Mouse (Mus musculus) mature B cell (primary cell): ENCODE measurements around the gene Zfp984.
"Not testable (repeated sequence)": the region's sequence is repeated elsewhere in the genome, so short reads cannot be mapped to it uniquely, and the experiment has no call there.

ENCODE experiments used
- in situ Hi-C: fragments of 300-500 bp; cut with MboI; formaldehyde crosslinking; loops from 2 replicates; pipeline ENCODE4 v1.14.3; 2019

Zfp984 gene

DNA sequence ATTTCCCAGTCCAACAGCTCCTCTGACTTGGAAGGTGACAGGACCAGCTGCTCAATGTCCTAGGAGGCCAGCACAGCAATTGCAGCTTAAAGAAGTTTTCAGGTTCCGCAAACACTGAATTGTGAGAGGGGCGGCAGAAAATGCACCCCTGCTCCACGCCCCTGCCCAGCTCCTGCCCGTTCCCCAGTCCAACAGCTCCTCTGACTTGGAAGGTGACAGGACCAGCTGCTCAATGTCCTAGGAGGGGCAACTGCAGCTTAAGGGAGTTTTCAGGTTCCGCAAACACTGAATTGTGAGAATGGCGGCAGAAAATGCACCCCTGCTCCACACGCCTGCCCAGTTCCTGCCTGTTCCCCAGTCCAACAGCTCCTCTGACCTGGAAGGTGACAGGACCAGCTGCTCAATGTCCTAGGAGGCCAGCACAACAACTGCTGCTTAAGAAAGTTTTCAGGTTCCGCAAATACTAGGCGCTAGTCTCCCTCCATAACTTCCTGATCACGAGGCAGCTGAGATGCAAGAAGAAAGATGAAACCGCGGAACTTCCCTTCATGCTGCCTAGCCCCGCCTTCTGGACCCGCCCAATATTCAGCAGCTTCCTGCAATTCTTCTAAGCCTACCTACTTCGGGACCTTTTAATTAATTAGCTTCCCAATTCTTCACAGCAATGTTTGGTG, at the start of gene Zfp984:
Gene Zfp984, minus strand, starts transcription at position 497 of the 674 bp plus-strand sequence.
- in situ Hi-C loops: not testable (repeated sequence)

DNA sequence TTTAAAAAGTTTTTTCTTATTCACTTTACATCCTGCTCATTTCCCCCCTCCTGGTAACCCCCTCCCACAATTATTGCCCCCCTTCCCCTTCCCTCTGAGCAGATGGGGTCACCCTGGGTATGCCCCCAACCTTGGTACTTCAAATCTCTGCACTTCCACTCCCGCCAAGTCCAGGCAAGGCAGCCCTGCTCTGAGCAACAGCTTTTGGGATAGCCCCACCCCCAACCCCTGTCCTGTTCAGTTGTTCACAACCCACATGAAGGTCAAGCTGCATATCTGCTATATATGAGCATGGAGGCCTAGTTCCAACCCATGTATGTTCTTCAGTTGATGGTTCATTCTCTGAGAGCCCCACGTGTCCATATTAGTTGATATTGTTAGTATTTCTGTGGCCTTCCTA, 41.2 kb upstream of the Zfp984 start:
- in situ Hi-C loops: no loop called here

- in situ Hi-C loops: no loop called here
Measured at GRCm38 (mm10) chr4:147848584-147848991, 39.0 kb upstream of the Zfp984 start.

DNA sequence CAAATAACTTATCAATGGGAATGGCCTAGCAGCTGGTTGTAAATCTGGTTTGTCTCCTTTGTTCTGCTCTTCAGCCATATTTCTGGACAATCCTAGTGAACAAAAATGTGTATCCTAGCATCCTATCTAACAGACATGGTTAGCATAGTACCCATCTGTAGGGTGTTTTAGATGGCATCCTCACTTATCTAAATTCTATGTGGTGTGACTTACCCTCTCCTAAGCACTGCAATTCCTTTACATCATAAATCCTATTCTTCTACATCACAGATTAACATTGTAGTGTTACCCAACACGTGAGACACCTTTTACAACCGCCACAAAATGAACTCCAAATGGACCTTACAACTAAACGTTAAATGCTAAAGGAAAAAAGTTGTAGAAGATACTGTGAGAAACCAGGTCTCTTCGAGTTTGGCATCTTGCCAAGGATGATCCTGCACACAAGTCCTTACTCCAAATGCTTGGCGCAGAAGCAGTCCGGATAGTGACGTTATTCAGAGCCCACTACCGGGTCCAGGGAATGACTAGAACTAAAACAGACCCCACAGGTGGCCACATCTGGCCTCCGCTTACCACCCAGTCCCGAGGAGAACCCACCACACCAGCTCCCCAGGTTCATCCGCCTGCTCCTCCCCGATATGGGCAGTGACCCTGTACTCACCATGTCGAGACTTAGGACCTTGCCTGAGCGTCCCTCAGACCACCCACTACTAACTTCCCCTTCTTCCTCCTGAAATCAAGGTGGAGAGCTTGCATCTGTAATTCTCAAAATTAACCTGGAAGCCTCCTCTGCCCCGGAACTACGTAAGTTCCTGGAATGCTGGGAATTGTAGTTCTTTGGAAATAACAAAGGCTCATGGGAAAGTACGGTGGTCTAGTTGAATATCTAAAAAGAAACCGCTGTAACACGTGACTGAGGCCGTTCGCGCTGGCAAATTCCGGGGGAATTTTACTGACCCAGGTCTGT, 38.3 kb upstream of the Zfp984 start, which contains the start of gene Zfp933:
Gene Zfp933, minus strand, starts transcription at position 753 of the 970 bp plus-strand sequence.
- in situ Hi-C loops: no loop called here

- in situ Hi-C loops: no loop called here
Measured at GRCm38 (mm10) chr4:147842871-147843270, 33.3 kb upstream of the Zfp984 start.

DNA sequence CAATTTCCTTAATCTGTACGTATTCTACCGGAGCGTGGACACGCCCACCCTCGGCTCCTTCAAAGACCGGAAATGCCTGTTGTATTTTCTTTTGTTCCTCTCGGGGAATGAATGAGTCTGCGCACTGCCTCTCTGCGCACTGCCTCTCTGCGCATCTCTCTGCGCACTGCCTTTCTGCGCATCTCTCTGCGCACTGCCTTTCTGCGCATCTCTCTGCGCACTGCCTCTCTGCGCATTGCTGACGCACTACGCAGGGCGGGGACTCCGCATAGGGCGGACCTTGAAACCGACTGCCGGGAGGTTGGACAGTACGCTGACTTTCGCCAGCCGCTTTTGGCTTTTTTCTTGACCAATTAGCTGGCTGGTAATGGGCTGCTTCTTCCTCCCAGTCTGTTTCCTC, 29.7 kb upstream of the Zfp984 start:
- in situ Hi-C loops: not testable (repeated sequence)

DNA sequence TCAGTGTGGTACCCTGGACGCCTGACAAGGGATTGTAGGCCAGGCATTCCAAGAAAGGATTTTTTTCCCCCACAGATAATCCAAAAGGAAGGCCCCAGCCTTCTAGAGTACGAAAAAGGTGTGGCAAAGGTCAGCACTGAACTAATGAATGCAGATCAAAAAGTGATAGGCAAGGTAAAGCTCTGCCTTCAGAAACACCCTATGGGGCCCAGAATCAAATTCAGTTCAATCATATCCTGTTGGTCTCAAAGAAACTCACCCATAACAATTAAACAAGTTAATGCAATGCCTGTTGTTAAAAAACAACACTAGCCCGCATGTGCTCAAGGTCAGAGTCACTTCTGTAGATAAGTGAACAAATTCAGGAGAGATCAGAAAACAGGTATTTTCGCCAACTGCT, 14.8 kb upstream of the Zfp984 start:
- in situ Hi-C loops: no loop called here

DNA sequence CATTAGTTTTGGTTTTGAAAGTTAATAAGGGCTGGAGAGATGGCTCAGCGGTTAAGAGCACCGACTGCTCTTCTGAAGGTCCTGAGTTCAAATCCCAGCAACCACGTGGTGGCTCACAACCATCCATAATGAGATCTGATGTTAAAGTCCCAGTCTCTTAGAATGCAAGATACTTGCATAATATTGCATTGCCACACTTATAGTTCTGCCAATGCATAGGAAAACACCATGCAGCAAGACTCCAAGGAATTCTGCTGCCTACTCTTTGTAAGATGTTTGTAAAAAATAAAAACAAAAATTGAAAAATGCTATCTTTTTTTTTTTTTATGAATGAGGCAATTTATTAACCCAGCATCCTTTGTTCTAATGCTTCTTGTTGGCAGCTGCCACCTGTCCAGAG, 11.8 kb upstream of the Zfp984 start:
- in situ Hi-C loops: not testable (repeated sequence)

DNA sequence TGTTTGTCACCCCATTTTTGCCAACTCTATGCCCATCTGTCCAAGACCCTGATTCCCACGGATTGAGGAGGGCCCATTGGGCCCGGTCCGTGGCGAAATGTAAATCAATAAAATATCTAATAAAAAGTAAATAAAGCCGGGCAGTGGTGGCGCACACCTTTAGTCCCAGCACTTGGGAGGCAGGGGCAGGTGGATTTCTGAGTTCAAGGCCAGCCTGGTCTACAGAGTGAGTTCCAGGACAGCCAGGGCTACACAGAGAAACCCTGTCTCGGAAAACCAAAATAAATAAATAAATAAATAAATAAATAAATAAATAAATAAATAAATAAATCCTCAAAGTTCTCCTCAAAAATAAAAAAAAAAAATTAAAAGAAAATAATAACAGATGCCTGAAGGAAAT, 10.1 kb upstream of the Zfp984 start:
- in situ Hi-C loops: not testable (repeated sequence)

DNA sequence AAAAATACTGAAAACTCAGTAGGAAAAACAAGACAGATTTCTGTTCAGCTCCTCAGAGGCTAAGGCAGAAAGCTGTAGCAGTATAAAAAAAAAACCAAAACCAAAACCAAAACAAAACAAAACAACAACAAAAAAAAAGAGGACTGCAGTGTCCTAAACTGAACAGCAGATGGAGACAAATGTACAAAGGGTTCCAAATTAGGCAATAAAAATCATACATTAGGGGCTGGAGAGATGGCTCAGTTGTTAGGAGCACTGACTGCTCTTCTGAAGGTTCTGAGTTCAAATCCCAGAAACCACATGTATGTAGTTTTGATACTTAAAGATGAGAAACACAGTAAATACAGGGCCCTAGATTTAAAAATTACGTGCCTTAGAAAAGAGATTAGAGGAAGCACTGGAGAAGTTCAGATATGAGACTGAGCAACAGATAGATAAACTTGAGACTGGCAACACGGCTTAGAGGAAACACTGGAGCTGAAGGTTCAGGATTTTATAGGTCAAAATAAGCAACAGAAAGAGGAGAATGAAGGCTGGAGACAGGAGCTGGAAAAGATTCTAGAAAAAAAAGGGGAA, 5.1 kb upstream of the Zfp984 start:
- in situ Hi-C loops: no loop called here

GRCm38 (mm10) chr4:147813249-147813765, 3.7 kb upstream of the Zfp984 start:
- in situ Hi-C loops: no loop called here

DNA sequence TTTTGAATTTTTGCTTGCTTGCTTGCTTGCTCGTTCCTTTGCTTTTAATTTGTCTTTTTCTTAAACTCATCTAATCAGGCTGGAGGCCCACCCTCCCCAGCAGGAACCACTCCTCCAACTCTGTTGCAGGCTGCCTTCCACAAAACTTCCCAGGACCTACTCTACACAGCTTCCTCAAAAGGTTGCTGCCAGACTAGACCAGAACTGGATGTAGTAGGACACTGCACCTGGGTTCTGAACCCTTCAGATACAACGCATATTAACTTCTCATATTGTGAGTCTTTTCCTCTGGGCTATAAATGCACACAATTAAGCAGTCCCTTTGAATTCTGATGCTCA, 347 bp upstream of the Zfp984 start:
- in situ Hi-C loops: not testable (repeated sequence)

DNA sequence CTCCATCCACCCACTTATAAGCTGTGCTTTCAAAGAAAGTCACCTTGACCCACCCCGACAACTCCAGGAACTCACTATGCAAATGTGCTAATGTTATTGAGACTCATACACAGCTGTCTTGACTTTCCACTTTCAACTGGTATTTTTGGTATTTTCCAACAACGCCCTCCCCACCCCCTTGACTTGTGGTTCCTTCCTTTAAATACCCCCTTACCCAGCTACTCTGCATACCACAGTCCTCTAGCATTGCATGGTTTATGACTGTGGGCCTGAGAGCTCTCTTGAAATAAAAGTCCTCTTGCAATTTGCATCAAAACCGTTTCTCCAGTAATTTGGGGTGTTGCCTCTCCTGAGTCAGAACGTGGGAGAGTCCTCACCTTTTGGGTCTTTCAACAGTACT, 1.1 kb downstream of the Zfp984 start:
- in situ Hi-C loops: not testable (repeated sequence)

- in situ Hi-C loops: not testable (repeated sequence)
Measured at GRCm38 (mm10) chr4:147795308-147795707, 14.3 kb downstream of the Zfp984 start.

DNA sequence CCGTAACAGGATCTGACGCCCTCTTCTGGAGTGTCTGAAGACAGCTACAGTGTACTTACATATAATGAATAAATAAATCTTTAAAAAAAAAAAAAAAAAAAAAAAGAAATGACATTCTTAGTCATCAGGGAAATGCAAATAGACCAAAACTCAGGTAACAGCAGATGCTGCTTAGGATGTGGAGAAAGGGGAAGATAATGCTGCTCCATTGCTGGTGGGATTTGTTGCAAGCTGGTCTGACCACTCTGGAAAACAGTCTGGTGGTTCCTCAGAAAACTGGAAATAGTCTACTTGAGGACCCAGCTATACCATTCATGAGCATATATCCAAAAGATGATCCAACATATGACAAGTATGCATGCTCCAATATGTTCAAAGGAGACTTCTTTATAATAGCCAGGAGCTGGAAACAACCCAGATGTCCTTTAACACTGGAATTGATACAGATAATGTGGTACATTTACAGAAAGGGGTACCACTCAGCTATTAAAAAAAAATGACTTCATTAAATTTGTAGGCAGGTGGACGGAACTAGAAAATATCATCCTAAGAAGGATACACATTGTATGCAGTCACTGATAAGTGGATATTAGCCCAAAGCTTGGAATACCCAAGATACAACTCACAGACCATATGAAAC, 15.4 kb downstream of the Zfp984 start:
- in situ Hi-C loops: not testable (repeated sequence)

GRCm38 (mm10) chr4:147793390-147793916, 16.1 kb downstream of the Zfp984 start:
- in situ Hi-C loops: not testable (repeated sequence)

DNA sequence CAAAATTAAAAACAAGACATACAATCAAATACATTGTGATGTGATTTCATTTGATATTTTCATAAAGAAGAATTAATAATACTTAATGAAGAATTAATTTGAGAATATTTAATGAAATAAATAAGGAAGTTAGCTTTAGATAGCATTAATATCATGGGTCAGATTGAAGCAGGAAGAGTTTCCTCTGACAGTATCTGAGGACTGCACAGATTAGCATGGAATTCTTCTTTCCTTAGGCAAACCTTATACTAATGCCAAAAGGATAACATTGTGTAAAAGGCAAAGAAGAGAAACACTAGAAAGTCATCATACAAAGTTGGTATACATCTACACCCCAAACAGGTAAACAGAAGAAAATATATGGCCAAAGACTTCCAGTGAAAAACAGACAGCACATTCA, 17.9 kb downstream of the Zfp984 start:
- in situ Hi-C loops: not testable (repeated sequence)

GRCm38 (mm10) chr4:147746255-147746654, 63.3 kb downstream of the Zfp984 start:
- in situ Hi-C loops: not testable (repeated sequence)

GRCm38 (mm10) chr4:147738636-147739369, 70.8 kb downstream of the Zfp984 start:
- in situ Hi-C loops: not testable (repeated sequence)
